Mouse (Mus musculus): ENCODE data around the gene Gm1330. TPM values are rescaled to one million over a fixed set of nuclear protein-coding genes. Genes with fewer than 3 reads are reported as not detected.
"Not testable (repeated sequence)": the region's sequence is repeated elsewhere in the genome, so short reads cannot be mapped to it uniquely, and the experiment has no call there.

The Gm1330 gene
- polyA plus RNA-seq (2015; fragmentation: Nextera tagmentation; extraction: Ambion mirVana) = not detected in 2 replicates

DNA sequence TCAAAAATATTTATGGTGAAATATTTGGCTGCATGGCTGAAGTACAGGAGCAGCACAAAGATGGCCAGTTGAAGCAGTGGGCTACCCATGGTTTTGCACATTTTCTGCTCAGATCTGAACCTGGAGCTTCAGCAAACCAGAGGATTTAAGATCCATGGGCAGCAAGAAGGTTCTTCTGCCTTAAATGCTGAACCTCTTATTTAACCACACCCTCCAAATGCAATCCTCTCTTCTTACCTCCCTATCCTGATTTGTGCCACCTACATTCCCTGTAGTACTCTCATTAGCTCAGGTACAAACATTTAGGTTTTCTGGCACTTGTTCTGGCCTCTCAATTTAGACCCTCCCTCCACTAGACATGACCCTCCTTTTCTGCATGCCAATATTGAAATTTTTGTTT, at the start of gene Gm1330:
TSS of gene Gm1330 (minus strand) at position 101 of the 400 bp plus-strand sequence.
- Histone ChIP-seq H3K36me3 (no peaks in the 10 kb centered on the region), H3K4me3 (no peak within 1 kb of the TSS), H3K9ac (replicated peaks) (no peak within 1 kb of the TSS), H3K4me2 (replicated peaks) (no peak within 1 kb of the TSS), H3K4me1 (no peaks in the 10 kb centered on the region), H3K27me3 (no peaks in the 10 kb centered on the region), H3K9me3 (no peaks in the 10 kb centered on the region), H3K27ac (replicated peaks) (no peak within 1 kb of the TSS)
- no peak for ATAC-seq (replicated peaks)

DNA sequence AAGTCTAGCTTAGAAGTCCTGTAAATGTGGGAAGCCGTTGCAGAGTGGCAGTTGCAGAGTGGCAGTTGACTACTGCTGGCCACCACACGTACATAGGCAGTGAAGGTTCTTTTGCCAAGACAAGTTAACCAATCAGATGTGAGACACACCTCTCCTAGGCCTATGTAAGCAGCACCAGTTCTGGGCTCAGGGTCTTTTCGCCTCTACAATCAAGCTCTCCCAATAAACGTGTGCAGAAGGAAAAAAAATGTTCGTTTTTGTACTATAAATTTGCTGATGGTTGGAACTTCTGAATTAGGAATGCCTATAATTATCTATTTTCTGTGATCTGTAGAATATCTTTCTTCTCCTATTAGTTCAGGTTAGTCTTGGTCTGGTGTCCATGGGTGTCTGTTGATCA, 14.1 kb upstream of the Gm1330 start, which contains the start of gene Gm10750:
TSS of gene Gm10750 (minus strand) at position 101 of the 400 bp plus-strand sequence.
- WGBS = 71% methylated on average over 5 of the region's 5 CpGs
- H3K9me3 ChIP-seq; H3K9ac ChIP-seq (replicated peaks); H3K4me2 ChIP-seq (replicated peaks); ATAC-seq (replicated peaks); H3K27ac ChIP-seq (replicated peaks); H3K36me3 ChIP-seq; H3K4me1 ChIP-seq; H3K27me3 ChIP-seq; H3K4me3 ChIP-seq: not testable (repeated sequence)

DNA sequence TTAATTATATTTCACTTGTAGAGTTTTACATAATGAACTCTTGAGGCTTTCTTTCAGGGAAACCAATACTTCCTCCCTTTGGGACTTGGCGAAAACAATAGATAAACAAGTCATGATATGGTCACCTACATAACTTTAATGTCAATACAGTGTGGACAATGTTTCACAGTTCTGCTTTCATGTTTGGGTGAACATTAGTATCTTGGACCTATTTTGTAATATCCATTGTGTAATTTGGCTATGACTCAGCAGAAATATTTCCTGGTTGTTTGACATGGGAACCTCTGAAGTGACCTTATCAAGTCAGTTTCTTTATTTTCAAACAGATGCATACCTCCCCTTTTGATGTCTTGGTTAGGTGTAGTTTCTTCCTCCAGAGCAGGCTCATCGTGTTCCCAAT, 1.8 kb upstream of the Gm1330 start:
- H3K9ac ChIP-seq (replicated peaks) = no peak overlapping the region
- no peak overlapping the region for H3K4me2 ChIP-seq (replicated peaks)
- no peak overlapping the region for H3K27ac ChIP-seq (replicated peaks)
- H3K4me1 ChIP-seq = no peaks in the 10 kb centered on the region
- no peaks in the 10 kb centered on the region for H3K9me3 ChIP-seq
- 75% methylated on average over 2 of the region's 2 CpGs for WGBS
- no peaks in the 10 kb centered on the region for H3K36me3 ChIP-seq
- ATAC-seq (replicated peaks) = no peak
- H3K4me3 ChIP-seq = no peak overlapping the region
- no peaks in the 10 kb centered on the region for H3K27me3 ChIP-seq

DNA sequence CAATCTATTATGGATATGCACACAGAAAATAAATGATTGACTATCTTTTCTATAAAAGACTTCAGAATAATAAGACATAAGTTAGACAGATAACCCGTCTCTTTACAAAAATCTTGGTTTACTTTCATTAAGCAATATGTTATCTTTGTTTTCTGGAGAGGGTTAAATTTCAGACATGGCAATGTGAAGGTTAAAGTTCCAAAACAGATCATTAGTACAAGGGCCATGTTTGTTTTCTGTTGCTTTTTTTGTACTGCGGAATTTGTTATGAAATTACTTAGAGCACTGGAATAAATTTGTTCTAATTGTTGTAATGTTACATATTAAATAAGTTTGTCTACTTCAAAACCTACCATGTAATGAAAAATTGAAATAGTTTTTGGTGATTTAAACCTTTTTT, 7.9 kb downstream of the Gm1330 start:
- Histone ChIP-seq H3K27ac (replicated peaks) (no peak overlapping the region), H3K9ac (replicated peaks) (no peak overlapping the region), H3K4me3 (no peak overlapping the region), H3K4me1 (no peaks in the 10 kb centered on the region), H3K27me3 (no peaks in the 10 kb centered on the region), H3K36me3 (no peaks in the 10 kb centered on the region), H3K9me3 (no peaks in the 10 kb centered on the region), H3K4me2 (replicated peaks) (no peak overlapping the region)
- no peak for ATAC-seq (replicated peaks)
- 93% methylated on average over 2 of the region's 2 CpGs for WGBS

Other genes with a start within 250 kb of the Gm1330 start
- gene Cst11, start 231.8 kb downstream of the Gm1330 start, polyA plus RNA-seq (2015; fragmentation: Nextera tagmentation; extraction: Ambion mirVana) = not detected in 2 replicates
- gene 8030411F24Rik, start 221.2 kb downstream of the Gm1330 start, polyA plus RNA-seq (2015; fragmentation: Nextera tagmentation; extraction: Ambion mirVana) = not detected in 2 replicates
- not detected in 2 replicates for gene Cst12, start 213.9 kb downstream of the Gm1330 start, polyA plus RNA-seq (2015; fragmentation: Nextera tagmentation; extraction: Ambion mirVana)
- gene Cst8, start 204.5 kb downstream of the Gm1330 start, polyA plus RNA-seq (2015; fragmentation: Nextera tagmentation; extraction: Ambion mirVana) = not detected in 2 replicates
- gene Cst13, start 183.2 kb downstream of the Gm1330 start, polyA plus RNA-seq (2015; fragmentation: Nextera tagmentation; extraction: Ambion mirVana) = not detected in 2 replicates
- gene Cst9, start 168.1 kb downstream of the Gm1330 start, polyA plus RNA-seq (2015; fragmentation: Nextera tagmentation; extraction: Ambion mirVana) = not detected in 2 replicates
- not detected in 2 replicates for gene 9230104L09Rik, start 138.2 kb downstream of the Gm1330 start, polyA plus RNA-seq (2015; fragmentation: Nextera tagmentation; extraction: Ambion mirVana)
- gene Cst3, start 127.6 kb downstream of the Gm1330 start, polyA plus RNA-seq (2015; fragmentation: Nextera tagmentation; extraction: Ambion mirVana) = 461 and 495 TPM in 2 replicates
- gene Gm10750, start 14.0 kb upstream of the Gm1330 start, polyA plus RNA-seq (2015; fragmentation: Nextera tagmentation; extraction: Ambion mirVana) = not detected in 2 replicates

Measured in forebrain, embryonic 15.5 days (tissue).